Mouse (Mus musculus): ENCODE data around the gene DXBay18.
"Not testable (repeated sequence)": the region's sequence is repeated elsewhere in the genome, so short reads cannot be mapped to it uniquely, and the experiment has no call there.

- not testable (repeated sequence) for TF ChIP-seq CTCF, EP300 (IDR thresholded peaks at IDR 0.05)
Observed at GRCm38 (mm10) chrX:73191934-73192333, 42.7 kb upstream of the DXBay18 start, which contains the start of gene Xlr3b.
